Mouse (Mus musculus) duodenum, adult 2 months (tissue): ENCODE measurements around the gene Rhoq. TPM values are rescaled to one million over a fixed set of nuclear protein-coding genes. Genes with fewer than 3 reads are reported as not detected.

Experiments
- polyA plus RNA-seq: library from polyadenylated mRNA; depleted of rRNA; stranded (reverse); fragments of >200 nt; gene quantifications from 2 replicates; pipeline ENCODE4 v1.2.3, GENCODE M21; 2012; ENCODE audit warnings: low replicate concordance; rRNA removed

The Rhoq gene
- 8.3 and 11.7 TPM in 2 replicates for polyA plus RNA-seq

GRCm38 (mm10) chr17:86962894-86963585 lies at the start of gene Rhoq:
TSS of gene Rhoq (plus strand) at chr17:86963082.

GRCm38 (mm10) chr17:86917048-86917447 lies 45.8 kb upstream of the Rhoq start, which contains the start of gene Tmem247:
TSS of gene Tmem247 (plus strand) at chr17:86917348.

GRCm38 (mm10) chr17:86947840-86948796 lies 14.8 kb upstream of the Rhoq start, which contains the start of gene Atp6v1e2:
TSS of gene Atp6v1e2 (minus strand) at chr17:86947897.

GRCm38 (mm10) chr17:87025269-87025949 lies 62.5 kb downstream of the Rhoq start, which contains the start of the genes Pigf and Cript:
TSS of gene Pigf (minus strand) at chr17:87025406.
TSS of gene Cript (plus strand) at chr17:87025550.

Other genes with a start within 250 kb of the Rhoq start
- gene Epas1, start 209.4 kb upstream of the Rhoq start, polyA plus RNA-seq: 31.9 and 48.3 TPM in 2 replicates
- not detected in 2 replicates for gene Tmem247, start 45.7 kb upstream of the Rhoq start, polyA plus RNA-seq
- gene Atp6v1e2, start 15.2 kb upstream of the Rhoq start, polyA plus RNA-seq: not detected in 2 replicates
- 1.3 and 2.3 TPM in 2 replicates for gene Pigf, start 62.3 kb downstream of the Rhoq start, polyA plus RNA-seq
- gene Cript, start 62.5 kb downstream of the Rhoq start, polyA plus RNA-seq: 2.3 and 2.8 TPM in 2 replicates
- gene Socs5, start 144.6 kb downstream of the Rhoq start, polyA plus RNA-seq: 1.3 and 3.3 TPM in 2 replicates